Mouse (Mus musculus) stomach, embryonic 15.5 days (tissue): Measurements from ENCODE around the gene Prrc2b. TPM values are rescaled to one million over a fixed set of nuclear protein-coding genes. Genes with fewer than 3 reads are reported as not detected.

Experiments
- ATAC-seq: fragments of 200-750 bp; cut with Nextera tagmentation; 2 replicates; pipeline ENCODE4 v1.8.0; 2017; ENCODE audit warnings: low read depth, moderate number of reproducible peaks, moderate TSS enrichment; ENCODE audit not compliant: insufficient read depth, low FRiP score
- H3K27ac ChIP-seq: fragments of 300-500 bp; sonication (generic); 2 replicates; pipeline ENCODE4 v1.5.1; 2015; ENCODE audit warnings: mild to moderate bottlenecking, inconsistent platforms
- H3K27me3 ChIP-seq: fragments of 300-500 bp; sonication (generic); replicated peaks from 2 replicates; pipeline ENCODE4 v1.6.1; 2015; ENCODE audit warnings: inconsistent platforms
- H3K36me3 ChIP-seq: fragments of 300-500 bp; sonication (generic); 2 replicates; pipeline ENCODE4 v1.6.1; 2015; ENCODE audit warnings: inconsistent platforms
- H3K4me1 ChIP-seq: fragments of 300-500 bp; sonication (generic); 2 replicates; pipeline ENCODE4 v1.6.1; 2015; ENCODE audit warnings: inconsistent platforms
- H3K4me2 ChIP-seq: fragments of 300-500 bp; sonication (generic); 2 replicates; pipeline ENCODE4 v1.6.1; 2015; ENCODE audit warnings: mild to moderate bottlenecking, inconsistent platforms
- H3K4me3 ChIP-seq: fragments of 300-500 bp; sonication (generic); replicated peaks from 2 replicates; pipeline ENCODE4 v1.5.1; 2015; ENCODE audit warnings: inconsistent platforms
- H3K9ac ChIP-seq: fragments of 300-500 bp; sonication (generic); 2 replicates; pipeline ENCODE4 v1.6.1; 2015; ENCODE audit warnings: inconsistent platforms
- H3K9me3 ChIP-seq: fragments of 300-500 bp; sonication (generic); 2 replicates; pipeline ENCODE4 v1.6.1; 2016; ENCODE audit warnings: inconsistent platforms
- WGBS: fragments of 180-500 bp; shearing (Covaris S2); methylation state at CpG from one replicate; pipeline ENCODE4 v1.1.7; 2015; 5-methylcytosine and 5-hydroxymethylcytosine counted together
- polyA plus RNA-seq: library from polyadenylated mRNA; unstranded; fragments of >200 nt; fragmentation: Nextera tagmentation; extraction: Ambion mirVana; gene quantifications from 2 replicates; pipeline ENCODE4 v1.2.1, GENCODE M21; 2015

The Prrc2b gene
- polyA plus RNA-seq, 1 experiment from 2014 or later: 43.7 TPM

DNA sequence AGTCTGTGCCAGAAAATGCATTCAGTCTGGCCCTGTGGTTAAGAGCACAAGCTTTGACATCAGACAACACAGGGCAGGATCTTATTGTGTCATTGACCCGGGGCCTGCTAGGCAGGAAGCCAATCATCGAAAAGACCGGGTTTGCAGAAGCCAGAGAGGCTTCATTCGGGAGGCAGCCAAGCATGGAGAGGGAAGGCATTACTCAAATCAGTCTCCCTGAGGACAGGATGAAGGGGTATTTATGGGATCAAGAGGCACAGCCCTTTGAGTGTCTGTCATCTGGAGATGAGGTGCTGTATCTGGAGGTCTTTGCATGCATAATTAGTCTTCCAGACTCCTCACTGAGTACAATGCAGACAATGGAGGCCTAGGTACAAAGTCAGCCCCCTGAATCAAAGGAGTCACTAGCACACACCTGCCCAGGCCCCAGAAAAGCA is 10.4 kb upstream of the Prrc2b start:
- WGBS: 54% methylated on average over 4 of the region's 4 CpGs
- H3K9ac ChIP-seq: no peak overlapping the region
- H3K4me3 ChIP-seq: no peak overlapping the region
- no peaks in the 10 kb centered on the region for H3K9me3 ChIP-seq
- no peak overlapping the region for H3K4me2 ChIP-seq
- H3K27me3 ChIP-seq: no peaks in the 10 kb centered on the region
- ATAC-seq: no peak
- H3K4me1 ChIP-seq: peaks cover 3% of the 10 kb centered on the region; the same call in 1 of the 2 replicates
- no peaks in the 10 kb centered on the region for H3K36me3 ChIP-seq
- no peak overlapping the region for H3K27ac ChIP-seq

DNA sequence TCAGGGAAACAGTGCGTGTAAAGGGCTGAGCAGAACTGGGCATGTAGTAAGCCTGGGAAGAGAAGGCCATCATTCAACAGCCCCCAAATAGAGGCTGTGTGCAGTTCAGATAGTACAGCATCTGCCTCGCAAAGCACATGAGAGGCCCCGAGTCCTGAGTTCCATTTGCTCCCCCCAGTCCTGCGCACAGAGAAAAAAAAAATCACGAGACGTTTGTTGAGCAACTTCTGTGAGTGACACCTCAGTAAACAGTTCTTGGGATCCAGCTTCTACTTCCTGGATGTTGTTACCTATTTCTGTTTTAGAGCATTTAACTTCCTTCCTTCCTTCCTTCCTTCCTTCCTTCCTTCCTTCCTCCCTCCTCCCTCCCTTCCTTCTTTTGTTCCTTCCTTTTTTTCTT is 9.3 kb upstream of the Prrc2b start:
- no peaks in the 10 kb centered on the region for H3K36me3 ChIP-seq
- no peak overlapping the region for H3K27ac ChIP-seq
- H3K27me3 ChIP-seq: no peaks in the 10 kb centered on the region
- no peak for ATAC-seq
- no peak overlapping the region for H3K4me3 ChIP-seq
- H3K9me3 ChIP-seq: no peaks in the 10 kb centered on the region
- H3K4me1 ChIP-seq: peaks cover 3% of the 10 kb centered on the region; the same call in 1 of the 2 replicates
- H3K4me2 ChIP-seq: no peak overlapping the region
- WGBS: 65% methylated on average over 6 of the region's 6 CpGs
- no peak overlapping the region for H3K9ac ChIP-seq

- Histone ChIP-seq H3K4me2 (no peak overlapping the region), H3K27me3 (no peaks in the 10 kb centered on the region), H3K9ac (no peak overlapping the region), H3K4me3 (no peak overlapping the region), H3K4me1 (peaks cover 3% of the 10 kb centered on the region; the same call in 1 of the 2 replicates), H3K27ac (no peak overlapping the region), H3K36me3 (no peaks in the 10 kb centered on the region), H3K9me3 (no peaks in the 10 kb centered on the region)
- WGBS: 60% methylated on average over 6 of the region's 6 CpGs
- no peak for ATAC-seq
Observed at GRCm38 (mm10) chr2:32142368-32142767, 8.5 kb upstream of the Prrc2b start.

DNA sequence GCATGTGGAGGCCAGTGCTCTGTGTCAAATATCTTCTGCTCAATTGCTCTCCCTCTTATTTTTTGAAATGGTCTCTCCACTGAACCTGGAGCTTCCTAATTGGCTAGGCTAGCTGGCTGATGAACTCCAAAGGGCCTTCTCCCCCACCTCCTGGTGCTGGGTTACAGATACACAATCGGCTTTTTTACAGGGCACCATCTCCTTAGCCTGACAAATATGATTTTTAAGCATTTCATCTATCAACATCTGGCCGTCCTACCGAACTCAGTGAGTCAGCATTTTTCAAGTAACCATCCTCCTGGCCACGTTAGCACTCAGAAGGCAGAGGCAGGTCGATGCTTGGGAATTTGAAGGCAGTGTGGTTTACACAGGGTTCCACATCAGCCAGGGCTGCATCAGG is 6.2 kb upstream of the Prrc2b start:
- no peaks in the 10 kb centered on the region for H3K9me3 ChIP-seq
- H3K4me3 ChIP-seq: no peak overlapping the region
- H3K4me2 ChIP-seq: no peak overlapping the region
- H3K36me3 ChIP-seq: no peaks in the 10 kb centered on the region
- H3K27ac ChIP-seq: no peak overlapping the region
- no peaks in the 10 kb centered on the region for H3K27me3 ChIP-seq
- H3K4me1 ChIP-seq: peaks cover 3% of the 10 kb centered on the region; the same call in 1 of the 2 replicates
- WGBS: 71% methylated on average over 5 of the region's 5 CpGs
- H3K9ac ChIP-seq: no peak overlapping the region
- no peak for ATAC-seq

GRCm38 (mm10) chr2:32146617-32147162 is 4.2 kb upstream of the Prrc2b start:
- 64% methylated on average over 5 of the region's 5 CpGs for WGBS
- no peak overlapping the region for H3K4me3 ChIP-seq
- H3K9ac ChIP-seq: no peak overlapping the region
- no peak overlapping the region for H3K4me2 ChIP-seq
- no peaks in the 10 kb centered on the region for H3K36me3 ChIP-seq
- no peaks in the 10 kb centered on the region for H3K9me3 ChIP-seq
- no peak overlapping the region for H3K27ac ChIP-seq
- 0 out of 2 replicates have a peak, but pooled peaks cover 6% of the 10 kb centered on the region for H3K4me1 ChIP-seq
- no peak for ATAC-seq
- no peaks in the 10 kb centered on the region for H3K27me3 ChIP-seq

- no peaks in the 10 kb centered on the region for H3K36me3 ChIP-seq
- peak overlapping the region; percentile 81 for H3K4me3 ChIP-seq
- no peaks in the 10 kb centered on the region for H3K27me3 ChIP-seq
- ATAC-seq: no peak
- H3K27ac ChIP-seq: peak overlapping the region; percentile 98
- peaks cover 32% of the 10 kb centered on the region for H3K4me1 ChIP-seq
- H3K9me3 ChIP-seq: no peaks in the 10 kb centered on the region
- peak overlapping the region; percentile 88 for H3K4me2 ChIP-seq
- no peak overlapping the region for H3K9ac ChIP-seq
- 35% methylated on average over 1 of the region's 1 CpGs for WGBS
Observed at GRCm38 (mm10) chr2:32150135-32150534, 747 bp upstream of the Prrc2b start.

- Histone ChIP-seq H3K27ac (peak overlapping the region; percentile 98), H3K9me3 (no peaks in the 10 kb centered on the region), H3K36me3 (no peaks in the 10 kb centered on the region), H3K27me3 (no peaks in the 10 kb centered on the region), H3K9ac (peak overlapping the region; percentile 19; the same call in 1 of the 2 replicates), H3K4me1 (peaks cover 36% of the 10 kb centered on the region), H3K4me3 (peak overlapping the region; percentile 81), H3K4me2 (peak overlapping the region; percentile 88)
- no peak for ATAC-seq
- WGBS: 8% methylated on average over 7 of the region's 7 CpGs
Observed at GRCm38 (mm10) chr2:32150562-32150923, 339 bp upstream of the Prrc2b start.

- Histone ChIP-seq H3K4me2 (peak overlapping the region; percentile 88), H3K27me3 (no peaks in the 10 kb centered on the region), H3K9ac (peak overlapping the region; percentile 93), H3K36me3 (no peaks in the 10 kb centered on the region), H3K9me3 (no peaks in the 10 kb centered on the region), H3K27ac (peak overlapping the region; percentile 98), H3K4me1 (peaks cover 49% of the 10 kb centered on the region), H3K4me3 (peak overlapping the region; percentile 81)
- ATAC-seq: no peak
- WGBS: under 1% methylated on average over 22 of the region's 22 CpGs
Observed at GRCm38 (mm10) chr2:32151660-32152366, 931 bp downstream of the Prrc2b start.

GRCm38 (mm10) chr2:32152367-32153034 is 1.6 kb downstream of the Prrc2b start:
- no peaks in the 10 kb centered on the region for H3K36me3 ChIP-seq
- H3K4me2 ChIP-seq: peak overlapping the region; percentile 88
- peak overlapping the region; percentile 81 for H3K4me3 ChIP-seq
- no peak for ATAC-seq
- 10% methylated on average over 12 of the region's 12 CpGs for WGBS
- H3K9me3 ChIP-seq: no peaks in the 10 kb centered on the region
- H3K27me3 ChIP-seq: no peaks in the 10 kb centered on the region
- peaks cover 56% of the 10 kb centered on the region for H3K4me1 ChIP-seq
- H3K9ac ChIP-seq: peak overlapping the region; percentile 93
- H3K27ac ChIP-seq: peak overlapping the region; percentile 98

DNA sequence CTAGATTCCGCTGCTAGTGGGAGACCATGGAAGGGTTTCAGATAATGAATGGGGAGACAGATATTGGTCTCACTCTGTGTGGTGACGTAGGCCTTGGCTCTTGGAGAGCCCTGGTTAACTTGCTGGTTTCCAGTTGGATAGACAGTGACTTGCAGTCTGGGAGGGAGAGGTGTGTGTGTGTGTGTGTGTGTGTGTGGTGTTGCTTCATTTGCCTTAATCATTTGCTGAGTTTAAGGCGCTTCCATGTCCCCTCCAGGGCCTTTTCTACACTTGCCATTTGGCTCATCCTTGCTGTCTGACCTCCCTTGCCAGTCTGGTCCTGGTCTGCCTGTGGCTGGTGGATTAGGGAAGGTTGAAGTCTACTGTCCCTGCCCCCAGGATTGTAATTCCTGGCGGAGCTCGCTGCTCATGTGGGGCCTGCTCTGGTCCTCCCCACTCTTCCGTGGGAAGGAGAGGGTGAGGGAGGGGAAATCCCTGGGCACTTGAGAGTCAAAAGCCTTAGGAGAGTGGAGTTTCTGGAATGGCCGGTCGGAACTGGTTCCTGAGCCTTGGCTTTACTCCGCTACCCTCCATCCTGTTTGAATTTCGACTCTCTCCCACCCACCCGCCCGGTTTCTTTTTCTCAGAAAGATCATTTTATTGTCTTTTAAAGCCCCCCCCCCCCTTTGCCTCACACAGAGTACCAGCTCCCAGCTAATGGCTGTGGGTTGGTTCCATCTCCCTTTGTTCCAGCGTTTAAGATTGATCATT is 2.3 kb downstream of the Prrc2b start:
- Histone ChIP-seq H3K4me3 (peak overlapping the region; percentile 81), H3K9me3 (no peaks in the 10 kb centered on the region), H3K27me3 (no peaks in the 10 kb centered on the region), H3K4me2 (peak overlapping the region; percentile 88), H3K36me3 (no peaks in the 10 kb centered on the region), H3K4me1 (peaks cover 61% of the 10 kb centered on the region), H3K9ac (peak overlapping the region; percentile 93; the same call in 1 of the 2 replicates), H3K27ac (peak overlapping the region; percentile 98)
- no peak for ATAC-seq
- WGBS: 11% methylated on average over 13 of the region's 13 CpGs

DNA sequence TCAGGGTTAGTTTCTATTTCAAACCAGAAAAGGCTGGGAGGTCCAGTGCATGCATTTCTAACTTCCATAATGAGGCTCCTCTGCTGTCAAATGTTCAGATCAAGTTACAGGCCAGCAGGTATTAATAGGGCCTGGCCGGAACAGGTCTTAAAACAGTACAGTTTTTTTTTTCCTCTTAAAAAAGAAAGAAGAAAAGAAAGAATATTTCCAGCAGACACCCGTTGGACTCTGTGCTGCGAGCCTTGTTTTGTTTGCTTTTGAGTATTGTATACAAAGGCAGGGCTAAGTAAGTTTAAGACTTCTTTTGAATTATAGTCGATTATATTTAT is 2.9 kb downstream of the Prrc2b start:
- H3K9me3 ChIP-seq: no peaks in the 10 kb centered on the region
- no peak overlapping the region for H3K9ac ChIP-seq
- no peaks in the 10 kb centered on the region for H3K36me3 ChIP-seq
- H3K27me3 ChIP-seq: no peaks in the 10 kb centered on the region
- H3K4me1 ChIP-seq: peaks cover 66% of the 10 kb centered on the region
- peak overlapping the region; percentile 98 for H3K27ac ChIP-seq
- peak overlapping the region; percentile 88 for H3K4me2 ChIP-seq
- 12% methylated on average over 4 of the region's 4 CpGs for WGBS
- peak overlapping the region; percentile 81 for H3K4me3 ChIP-seq
- ATAC-seq: no peak
